Mouse (Mus musculus): ENCODE measurements around the gene Cgn.
"Not testable (repeated sequence)": the region's sequence is repeated elsewhere in the genome, so short reads cannot be mapped to it uniquely, and the experiment has no call there.

- not testable (repeated sequence) for TF ChIP-seq POLR2A (IDR thresholded peaks at IDR 0.05; ENCODE audit: low read depth, low read length); CTCF (conservative IDR thresholded peaks at IDR 0.05; ENCODE audit: insufficient read depth, insufficient read length, low read depth, low read length)
Measured at GRCm38 (mm10) chr3:94713424-94713823, 72.9 kb downstream of the Cgn start.

Measured in kidney, adult 2 months (tissue).